9 mouse cellular contexts compared by ENCODE assay signal in the genomic region with DNA sequence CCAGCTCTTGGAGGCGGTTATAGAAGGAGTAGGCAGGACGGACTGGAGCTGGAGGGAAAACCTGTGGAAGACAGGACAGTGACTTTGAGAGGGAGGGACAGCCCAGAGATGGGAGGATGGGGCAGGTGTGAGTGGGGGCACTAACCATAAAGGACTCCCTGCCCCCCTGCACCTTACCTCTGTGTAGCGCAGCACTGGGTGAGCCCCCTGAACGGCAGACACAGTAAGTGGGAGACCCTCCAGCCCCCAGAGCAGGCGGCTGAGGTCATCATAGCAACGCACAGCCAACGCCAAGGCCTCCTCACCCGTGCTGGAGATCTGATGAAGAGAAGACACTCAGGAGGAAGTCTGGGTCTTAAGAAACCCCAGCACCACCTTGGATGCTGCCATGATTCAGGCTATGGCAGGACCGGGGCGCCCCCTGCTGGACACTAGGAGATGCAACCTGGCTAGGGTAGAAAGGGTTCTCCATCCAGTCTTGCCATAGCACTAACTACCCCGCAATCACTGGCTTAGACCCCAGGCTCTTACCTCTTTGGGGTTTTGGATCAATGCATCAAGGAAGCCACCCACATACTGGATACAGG. TPM values are rescaled to one million over a fixed set of nuclear protein-coding genes. Genes with fewer than 3 reads are reported as not detected.
DNase-seq lines count a peak whose midpoint lies in the region; ATAC-seq and TF ChIP-seq lines count a peak whose summit lies in the region.
"Had no signal": no experiment of that assay in that cellular context is flagged by ENCODE, and none has a peak within 500 bp of the region (broad histone marks: within the 10 kb centered on the region; RNA-seq: fewer than 3 reads in every experiment).

No protein-coding gene starts in this region.

- H3K4me1 ChIP-seq in G1E (ENCODE audit: insufficient read depth, low read depth, low read length), result peaks cover 9% of the 10 kb centered on the region

- H3K27me3 ChIP-seq in G1E (ENCODE audit: insufficient read depth, low read length), result no peaks in the 10 kb centered on the region

- intact Hi-C loops in heart, postnatal 25 days (cut with DNase I), result loop anchor here (1.0 kb wide), 1 partner anchor 68 kb away; no protein-coding TSS in a partner anchor
- intact Hi-C loops in heart, postnatal 10 days (cut with DNase I), result loop anchor here (1.0 to 10.0 kb wide), 2 partner anchors 68 to 344 kb away; no protein-coding TSS in a partner anchor

- ATAC-seq in G1E (ENCODE audit: extremely low read depth, insufficient number of reproducible peaks, low FRiP score, poor library complexity, severe bottlenecking), result peak; percentile 40; the same call in 1 of the 2 replicates

- peak; percentile 45 to 71 for DNase-seq in heart, adult 18-20 months
- DNase-seq in heart, postnatal 25 days (ENCODE audit: low spot score), result no peak
- peak; percentile 52 for DNase-seq in G1E (ENCODE audit: low spot score)
- DNase-seq in embryo, embryonic 10 days (ENCODE audit: low spot score), result peak; percentile 80
- DNase-seq in heart, postnatal 10 days, result peak; percentile 64 to 77
- peak; percentile 62 to 71 for DNase-seq in layer of hippocampus, postnatal 10 days (ENCODE audit: low spot score in 2 of 2)
- DNase-seq in lung, postnatal 4 days, result peak; percentile 64 to 72
- peak; percentile 38 to 59 for DNase-seq in spleen, postnatal 36 days (ENCODE audit: low spot score in 2 of 2)

- H3K36me3 ChIP-seq in G1E (replicated peaks), result peaks cover 97% of the 10 kb centered on the region

- no peak overlapping the region for H3K4me3 ChIP-seq in G1E (ENCODE audit: low read depth, low read length)

- TF ChIP-seq CTCF in G1E (IDR thresholded peaks at IDR 0.05; ENCODE audit: low read depth, low read length), result peak; percentile 82

- H3K9me3 ChIP-seq in G1E (replicated peaks), result no peaks in the 10 kb centered on the region

RNA-seq across cellular contexts. Expression of a gene that starts 5.5 kb away (rescaled TPM):
- 10 to 100 TPM; 16.2 to 18.9 TPM for total RNA-seq in heart, adult 18-20 months (2021)
- total RNA-seq in heart, postnatal 25 days (2021), result 10 to 100 TPM; 14.5 to 15.3 TPM
- total RNA-seq in G1E (2014; fragmentation: Nextera tagmentation), result 28.5 and 29.9 TPM in 2 replicates
- 14.8 and 15.9 TPM in 2 replicates for total RNA-seq in G1E (2017)
- polyA plus RNA-seq in G1E (2012), result 73.1 and 82.3 TPM in 2 replicates
- 10 to 100 TPM; 21.3 to 22.8 TPM for total RNA-seq in heart, postnatal 10 days (2021)
- 10 to 100 TPM; 86.2 to 87.7 TPM for total RNA-seq in layer of hippocampus, postnatal 10 days (2021)

RNA-seq across cellular contexts. Expression of a gene that starts 16.7 kb away (rescaled TPM):
- 100 to 1,000 TPM; 126 to 132 TPM for total RNA-seq in heart, adult 18-20 months (2021)
- 100 to 1,000 TPM; 121 to 131 TPM for total RNA-seq in heart, postnatal 25 days (2021)
- total RNA-seq in G1E (2014; fragmentation: Nextera tagmentation) (220 and 322 TPM in 2 replicates), G1E (2017) (35.7 and 44.8 TPM in 2 replicates)
- polyA plus RNA-seq in G1E (2012), result 40.8 and 40.9 TPM in 2 replicates
- total RNA-seq in heart, postnatal 10 days (2021), result 100 to 1,000 TPM; 123 to 137 TPM
- total RNA-seq in layer of hippocampus, postnatal 10 days (2021), result 10 to 100 TPM; 84.2 to 84.4 TPM

RNA-seq across cellular contexts. Expression of a gene that starts 20.8 kb away (rescaled TPM):
- 1 to 10 TPM in 1 of 2 experiments, not detected in 1; 1.9 TPM for total RNA-seq in heart, adult 18-20 months (2021)
- total RNA-seq in heart, postnatal 25 days (2021), result not detected
- not detected in 2 replicates for total RNA-seq in G1E (2014; fragmentation: Nextera tagmentation)
- total RNA-seq in G1E (2017), result 0.76 and 0.98 TPM in 2 replicates
- 1.1 and 1.9 TPM in 2 replicates for polyA plus RNA-seq in G1E (2012)
- total RNA-seq in heart, postnatal 10 days (2021), result under 1 TPM in 1 of 2 experiments, not detected in 1; 0.53 TPM
- under 1 TPM in 1 of 2 experiments, not detected in 1; 0.67 TPM for total RNA-seq in layer of hippocampus, postnatal 10 days (2021)
- polyA plus RNA-seq: macrophage had no signal
